Mouse (Mus musculus): ENCODE results near the gene Adck2. TPM values are rescaled to one million over a fixed set of nuclear protein-coding genes. Genes with fewer than 3 reads are reported as not detected.

Adck2 gene
- total RNA-seq, 2 experiments from 2014 or later: 19.2 to 19.4 TPM

DNA sequence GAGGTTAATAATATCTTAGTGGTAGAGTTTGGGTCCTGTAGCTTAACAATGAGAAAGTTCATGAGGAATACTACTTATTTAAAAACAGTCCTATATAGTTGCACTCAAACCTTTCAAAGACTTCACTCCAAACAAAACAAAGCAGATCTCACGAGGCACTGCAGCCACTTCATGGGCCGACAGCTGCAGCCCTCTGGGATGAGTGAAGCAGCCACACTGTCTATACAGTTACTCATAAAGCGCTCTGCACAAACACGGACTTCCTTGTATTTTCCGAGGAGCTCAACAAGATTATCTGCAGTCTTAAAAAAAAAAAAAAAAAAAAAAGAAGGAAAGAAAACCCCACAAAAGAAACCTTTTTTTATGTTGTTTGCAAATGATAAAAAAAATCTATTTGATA is 33.7 kb downstream of the Adck2 start:
- intact Hi-C loops (cut with DNase I): no loop called here
- no peak for DNase-seq

GRCm38 (mm10) chr6:39610207-39610606 is 36.5 kb downstream of the Adck2 start:
- intact Hi-C loops (cut with DNase I): loop anchor here (5.0 kb wide), 1 partner anchor 172 kb away; no protein-coding TSS in a partner anchor

GRCm38 (mm10) chr6:39611296-39611695 is 37.6 kb downstream of the Adck2 start:
- intact Hi-C loops (cut with DNase I): loop anchor here (5.0 kb wide), 1 partner anchor 171 kb away; no protein-coding TSS in a partner anchor
- no peak for DNase-seq

More at GRCm38 (mm10) chr6:39610207-39610606, 36.5 kb downstream of the Adck2 start:
- no peak for DNase-seq

Other genes with a start within 250 kb of the Adck2 start
- gene Slc37a3, start 196.2 kb upstream of the Adck2 start, total RNA-seq (2021): 10 to 100 TPM; 29.9 to 37.7 TPM
- under 1 TPM; 0.22 to 0.32 TPM for gene Rab19, start 192.7 kb upstream of the Adck2 start, total RNA-seq (2021)
- 10 to 100 TPM; 52.7 to 84.4 TPM for gene Mkrn1, start 153.4 kb upstream of the Adck2 start, total RNA-seq (2021)
- gene Dennd2a, start 16.0 kb upstream of the Adck2 start, total RNA-seq (2021): 10 to 100 TPM; 22.9 to 23.7 TPM
- 1 to 10 TPM in 1 of 2 experiments, not detected in 1; 1.6 TPM for gene Gm42420, start 11.9 kb downstream of the Adck2 start, total RNA-seq (2021)
- 100 to 1,000 TPM; 533 to 539 TPM for gene Ndufb2, start 18.7 kb downstream of the Adck2 start, total RNA-seq (2021)
- 10 to 100 TPM; 19.7 to 24.6 TPM for gene Braf, start 151.6 kb downstream of the Adck2 start, total RNA-seq (2021)
- gene Mrps33, start 237.1 kb downstream of the Adck2 start, total RNA-seq (2021): 10 to 100 TPM; 88.1 to 88.4 TPM

All from heart, postnatal 10 days (tissue).